Mouse (Mus musculus) Muller cell, postnatal 12 days (primary cell): ENCODE data around the gene Rap2a.

Experiments used
- DNase-seq: peaks from one replicate; pipeline ENCODE4 v3.0.0-alpha.2; 2015; ENCODE audit errors: inconsistent ontology term

Gene Rap2a

DNA sequence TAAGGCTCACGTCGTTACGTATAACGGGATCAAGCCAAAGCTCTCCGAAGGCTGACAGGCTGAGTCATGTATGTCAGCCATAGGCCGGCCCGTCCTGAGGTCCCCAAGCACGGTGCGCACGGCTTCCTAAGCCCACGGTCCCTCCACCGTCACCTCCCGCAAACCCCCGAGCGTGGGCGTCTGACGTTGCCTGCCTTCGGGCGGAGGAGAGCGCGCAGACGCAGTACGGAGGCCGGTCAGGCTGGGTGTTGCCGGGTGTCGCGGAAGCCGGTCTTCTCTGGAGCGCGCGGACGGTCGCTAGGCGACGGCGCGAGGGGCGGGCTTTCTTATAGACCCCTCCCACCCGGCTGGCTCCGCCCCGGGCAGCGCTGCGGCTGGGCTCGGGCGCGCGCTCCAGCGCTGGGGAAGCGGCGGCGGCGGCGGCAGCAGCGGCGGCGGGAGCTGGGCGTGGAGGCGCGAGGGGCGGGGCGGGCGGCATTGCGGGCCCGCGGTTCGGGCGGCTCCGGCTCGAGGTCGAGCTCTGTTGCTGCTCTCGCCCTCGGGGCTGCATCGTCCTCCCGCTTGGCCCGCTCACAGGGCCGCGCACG is at the start of gene Rap2a:
TSS of gene Rap2a (plus strand) at position 463 of the 587 bp plus-strand sequence.
- peak; percentile 99 for DNase-seq

DNA sequence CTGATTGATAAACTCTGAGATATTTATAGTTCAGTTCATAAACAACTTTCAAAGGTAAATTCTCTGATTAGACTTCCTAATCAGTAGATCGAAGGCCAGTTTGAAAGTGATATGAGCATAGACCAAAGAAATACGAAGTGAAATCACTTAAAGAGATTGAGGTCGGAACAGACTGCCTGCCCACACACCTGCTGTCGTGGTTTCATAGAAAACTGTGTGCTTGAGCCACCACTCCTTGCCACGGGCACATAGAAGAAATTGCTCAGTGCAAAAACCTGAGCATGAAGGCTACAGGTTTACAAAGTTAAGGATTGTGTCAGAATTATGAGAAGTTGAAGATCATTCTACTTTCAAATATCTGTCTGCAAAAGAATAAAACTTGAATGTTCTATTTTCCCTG is 49.7 kb upstream of the Rap2a start:
- DNase-seq = no peak

DNA sequence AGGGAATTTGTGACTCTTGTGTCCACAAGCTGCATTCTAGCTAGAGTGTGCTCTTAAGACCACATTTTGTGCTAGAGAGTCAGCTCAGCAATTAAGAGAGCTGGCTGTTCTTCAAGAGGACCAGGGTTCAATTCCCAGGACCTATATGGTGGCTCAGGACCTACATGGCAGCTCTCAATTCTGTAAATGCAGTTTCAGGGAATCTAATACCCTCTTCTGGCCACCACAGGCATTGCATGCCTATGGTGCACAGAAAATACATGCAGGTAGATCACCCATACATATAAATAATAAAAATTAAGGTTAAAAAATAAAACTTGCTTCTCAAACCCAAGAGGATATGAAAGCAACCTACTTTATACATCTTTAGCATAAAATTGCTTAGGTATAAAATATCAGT is 45.5 kb upstream of the Rap2a start:
- DNase-seq = no peak

DNA sequence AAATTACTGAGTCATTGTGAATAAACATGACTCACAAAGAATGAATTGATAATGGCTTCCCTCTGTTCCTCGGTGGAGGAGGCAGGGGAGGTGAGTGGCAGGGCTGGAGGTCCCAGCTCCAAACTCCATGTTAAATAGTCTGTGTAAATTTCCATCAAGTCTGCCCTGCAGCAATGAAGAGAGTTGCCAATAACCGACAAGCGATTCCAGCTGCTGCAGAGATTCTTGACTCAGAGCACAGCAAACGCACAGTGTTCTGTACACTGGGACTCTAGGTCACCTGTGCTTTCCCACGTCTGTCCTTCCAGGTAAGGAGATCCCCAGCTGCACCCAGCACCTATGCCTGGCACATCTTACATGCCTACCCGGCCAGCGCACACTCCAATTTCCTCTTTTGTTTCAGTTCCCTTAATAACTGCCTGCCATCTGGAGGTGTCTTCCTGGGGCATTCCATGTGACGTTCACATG is 44.3 kb upstream of the Rap2a start:
- peak; percentile 62 for DNase-seq

DNA sequence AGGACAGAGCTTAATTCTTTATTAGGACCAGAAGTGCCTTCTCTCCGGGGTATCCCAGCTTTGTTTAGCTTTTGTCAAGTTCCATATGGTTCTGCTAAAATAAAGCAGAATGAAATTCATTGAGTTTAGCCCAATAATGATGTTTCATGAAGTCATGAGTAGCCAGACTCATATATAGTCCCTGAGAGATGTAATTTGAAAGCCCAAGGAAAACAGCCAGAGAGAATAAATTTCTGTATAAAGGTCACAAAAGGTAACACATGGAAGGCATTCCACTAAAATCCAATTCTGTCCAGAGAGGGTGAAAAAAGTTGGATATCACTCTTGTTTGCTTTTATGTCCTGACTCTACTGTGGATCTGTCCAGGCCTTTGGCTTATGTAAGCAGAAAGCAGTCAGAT is 43.4 kb upstream of the Rap2a start:
- no peak for DNase-seq

DNA sequence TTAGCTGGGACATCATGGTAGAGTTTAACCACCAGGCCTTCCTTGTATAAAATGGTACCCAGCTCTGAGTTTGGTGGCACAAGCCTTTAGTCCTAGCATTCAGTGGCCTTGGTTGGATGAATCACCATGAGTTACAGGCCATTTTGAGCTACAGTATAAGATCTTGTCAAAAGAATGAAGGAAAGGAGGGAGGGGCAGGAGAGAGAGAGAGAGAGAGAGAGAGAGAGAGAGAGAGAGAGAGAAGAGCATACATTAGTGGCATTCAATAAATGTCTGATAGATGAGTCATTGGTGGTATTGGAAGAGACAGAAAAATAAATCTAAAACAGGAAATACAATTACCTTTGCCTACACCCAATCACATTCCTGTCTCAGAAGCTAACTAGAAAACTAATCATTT is 37.5 kb upstream of the Rap2a start:
- DNase-seq = peak; percentile 66

DNA sequence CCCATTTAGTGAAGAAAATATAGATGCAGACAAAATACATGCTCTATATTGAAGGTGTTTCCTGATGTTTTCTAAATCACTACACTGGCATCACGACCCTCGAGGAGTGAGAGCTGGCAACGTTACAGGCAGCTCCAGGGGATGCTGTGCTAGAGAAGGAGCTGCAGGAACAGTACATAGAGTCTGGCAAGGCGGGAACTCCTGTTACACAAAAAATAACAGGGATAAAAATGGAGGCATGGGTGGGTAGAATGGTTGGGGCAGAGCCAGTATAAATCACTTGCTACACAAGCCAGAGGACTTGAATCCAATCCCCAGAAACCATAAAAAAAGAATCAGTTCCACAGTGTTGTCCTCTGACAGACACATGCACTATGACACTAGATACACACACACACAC is 37.0 kb upstream of the Rap2a start:
- DNase-seq = no peak

DNA sequence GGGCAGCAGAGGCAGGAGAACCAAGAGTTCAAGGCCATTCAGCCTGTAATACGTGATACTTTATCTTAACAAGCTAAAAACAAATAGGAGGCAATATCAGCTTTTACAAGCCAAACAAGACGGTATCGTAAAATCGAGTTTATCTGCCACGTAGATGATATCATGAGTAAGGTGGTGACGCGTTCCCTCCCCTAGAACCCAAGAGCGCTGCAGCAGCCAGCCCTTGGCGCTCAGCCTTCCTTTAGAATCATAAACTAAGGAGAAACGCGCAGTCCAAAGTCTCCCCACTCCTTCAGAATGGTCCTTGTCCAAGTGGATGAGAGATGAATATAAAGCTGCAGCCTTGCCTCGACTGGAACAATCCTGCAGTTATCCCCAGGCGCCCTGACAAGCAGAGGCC is 36.4 kb upstream of the Rap2a start:
- DNase-seq = no peak

DNA sequence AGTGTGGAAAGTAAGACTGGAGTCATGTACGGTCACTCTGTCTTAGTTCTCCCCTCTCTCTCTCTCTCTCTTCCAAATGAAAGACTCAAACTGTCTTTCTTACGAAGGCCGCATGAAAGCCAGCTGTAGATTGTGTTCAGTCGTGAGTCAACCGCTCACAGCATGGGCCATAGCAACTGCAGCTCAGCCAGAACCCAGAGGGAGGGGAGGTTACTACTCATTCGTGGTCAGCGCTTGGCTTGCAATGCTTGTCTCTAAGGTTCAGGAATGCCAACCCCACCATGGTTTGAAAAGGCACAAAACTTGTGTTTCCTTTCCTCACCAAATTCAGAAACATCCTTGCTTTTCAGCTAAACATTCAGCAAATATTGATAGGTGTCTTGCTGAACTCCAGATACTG is 24.0 kb upstream of the Rap2a start:
- DNase-seq = peak; percentile 65

DNA sequence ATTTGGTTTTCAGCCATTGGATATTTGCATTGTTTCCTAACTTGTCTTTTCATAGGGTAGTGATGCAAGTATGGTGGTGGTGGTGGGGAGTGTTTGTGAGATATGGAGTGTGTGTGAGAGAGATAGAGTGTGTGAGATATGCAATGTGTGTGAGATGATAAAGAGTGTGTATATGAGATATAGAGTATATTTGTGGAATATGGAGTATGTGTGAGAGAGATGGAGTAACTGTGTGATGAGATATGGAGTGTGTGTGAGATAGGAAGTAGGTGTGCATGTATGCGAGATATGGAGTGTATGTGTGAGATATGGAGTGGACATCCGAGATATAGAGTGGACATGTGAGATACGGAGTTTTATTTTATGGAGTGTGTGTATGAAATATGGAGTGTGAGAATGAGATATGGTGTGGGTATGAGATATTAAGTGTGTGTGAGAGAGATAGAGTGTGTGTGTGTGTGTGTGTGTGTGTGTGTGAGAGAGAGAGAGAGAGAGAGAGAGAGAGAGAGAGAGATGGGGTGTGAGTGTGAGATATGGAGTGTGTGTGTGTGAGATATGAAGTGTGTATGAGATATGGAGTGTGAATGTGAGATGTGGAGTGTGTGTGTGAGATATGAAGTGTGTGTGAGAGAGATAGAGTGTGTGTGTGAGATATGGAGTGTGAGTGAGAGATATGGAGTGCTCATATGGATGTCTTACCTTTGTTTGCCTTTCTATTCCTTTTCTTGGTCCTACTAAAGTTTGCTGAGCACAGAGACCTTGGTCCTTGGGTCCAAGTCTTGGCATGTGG is 14.1 kb upstream of the Rap2a start:
- no peak for DNase-seq

DNA sequence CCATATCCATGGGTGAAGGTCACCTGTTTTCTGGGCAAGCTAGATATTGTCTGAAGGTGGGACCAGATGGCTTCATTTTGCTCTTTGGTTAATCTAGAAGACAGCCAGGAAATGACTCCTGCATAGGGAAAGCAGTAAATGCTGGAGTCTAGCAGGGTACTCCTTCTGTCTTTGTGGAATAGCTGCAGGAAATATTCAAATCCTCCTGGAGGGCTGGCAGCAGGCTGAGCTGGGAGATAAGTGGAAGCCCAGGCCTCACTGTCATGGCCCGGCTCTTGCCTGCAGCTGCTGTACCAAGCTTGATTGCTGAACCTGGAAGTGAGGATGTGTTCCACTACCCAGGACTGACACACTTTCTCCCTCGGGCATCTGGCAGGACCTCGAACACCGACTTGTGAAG is 11.4 kb upstream of the Rap2a start:
- DNase-seq = no peak

DNA sequence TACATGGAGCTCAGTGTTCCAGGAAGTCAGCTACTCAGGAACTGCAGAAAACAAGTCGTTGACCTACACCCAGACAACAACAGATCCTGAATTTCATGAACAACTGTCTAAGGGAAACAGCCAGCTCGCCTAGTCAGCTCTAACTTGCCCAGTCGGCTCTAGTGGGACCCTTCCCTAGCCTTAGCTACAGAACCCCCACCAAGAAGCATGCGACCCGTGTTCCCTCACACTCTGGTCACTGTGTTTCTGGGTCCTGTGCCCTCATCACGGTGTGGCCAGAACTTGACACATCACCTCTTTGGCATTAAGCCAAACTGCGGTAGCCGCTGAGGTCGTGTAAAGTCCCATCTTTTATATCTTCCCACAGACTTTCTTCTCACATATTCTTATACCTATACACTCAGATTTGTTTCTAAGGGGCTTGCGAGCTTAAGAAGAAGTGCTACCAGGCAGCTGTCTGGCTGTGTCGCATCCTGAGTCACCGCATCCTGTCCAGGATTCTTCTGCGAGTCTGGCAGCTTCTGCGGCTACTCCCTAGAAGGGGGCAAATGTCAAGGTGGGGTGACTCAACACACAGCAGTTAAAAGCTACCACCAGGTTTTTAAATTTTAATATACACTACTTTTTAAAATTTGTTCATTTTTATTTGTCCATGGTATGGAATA is 9.0 kb upstream of the Rap2a start:
- no peak for DNase-seq

DNA sequence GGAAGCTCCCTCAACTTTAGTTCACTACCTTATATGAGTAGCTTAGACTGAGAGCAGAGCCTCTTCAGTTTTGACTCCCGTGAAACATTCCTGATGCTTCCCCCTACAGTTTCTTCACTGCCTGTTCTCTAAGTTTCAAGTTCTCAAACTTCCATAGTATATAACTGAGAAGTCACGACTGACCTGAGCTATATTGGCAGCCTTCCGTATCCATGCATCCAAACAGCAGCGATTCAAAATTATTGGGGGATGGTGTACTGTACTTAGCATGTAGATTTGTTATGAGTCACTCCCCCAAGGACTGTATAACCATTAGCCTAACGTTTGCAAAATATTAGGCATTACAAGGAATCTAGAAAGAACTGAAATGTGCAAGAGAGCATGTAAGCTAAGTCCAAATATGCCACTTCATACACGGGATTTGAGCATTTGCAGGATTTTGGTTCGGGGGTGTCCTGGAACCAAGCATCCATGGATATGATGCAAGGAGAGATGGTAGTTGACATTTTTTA is 2.0 kb upstream of the Rap2a start:
- no peak for DNase-seq

DNA sequence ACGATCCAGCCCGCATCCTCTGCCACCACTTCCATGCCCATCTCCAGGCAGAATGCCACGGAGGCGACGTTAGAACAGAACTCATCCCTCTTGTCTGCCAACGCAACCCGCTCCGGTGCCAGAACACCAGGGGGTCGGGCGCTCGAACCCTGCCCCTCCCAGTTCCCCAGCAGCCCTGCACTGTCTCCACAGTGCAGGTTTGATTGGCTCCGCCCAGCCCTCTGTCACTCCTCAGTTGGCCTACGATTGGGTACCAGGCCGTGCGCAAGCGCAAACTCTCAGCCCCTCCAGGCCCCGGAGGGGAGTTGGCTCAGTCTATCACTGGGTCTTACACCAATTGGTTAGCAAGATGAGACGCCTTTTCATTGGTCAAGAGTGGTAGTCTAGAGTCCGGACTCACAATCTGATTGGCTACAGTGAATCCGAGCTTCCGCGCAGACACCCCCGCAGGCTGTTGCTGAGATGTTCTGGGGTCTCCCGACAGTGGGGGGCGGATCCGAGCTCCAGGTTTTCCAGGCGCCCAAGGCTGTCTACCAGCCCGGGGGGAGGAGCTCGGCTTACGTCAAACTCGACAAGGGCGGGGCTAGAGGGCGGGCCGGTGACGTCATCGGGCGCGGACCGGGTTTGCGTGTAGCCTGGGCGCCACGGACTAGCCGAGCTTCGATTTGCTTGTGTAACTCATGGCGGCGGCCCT is 809 bp upstream of the Rap2a start:
- peak; percentile 100 for DNase-seq

DNA sequence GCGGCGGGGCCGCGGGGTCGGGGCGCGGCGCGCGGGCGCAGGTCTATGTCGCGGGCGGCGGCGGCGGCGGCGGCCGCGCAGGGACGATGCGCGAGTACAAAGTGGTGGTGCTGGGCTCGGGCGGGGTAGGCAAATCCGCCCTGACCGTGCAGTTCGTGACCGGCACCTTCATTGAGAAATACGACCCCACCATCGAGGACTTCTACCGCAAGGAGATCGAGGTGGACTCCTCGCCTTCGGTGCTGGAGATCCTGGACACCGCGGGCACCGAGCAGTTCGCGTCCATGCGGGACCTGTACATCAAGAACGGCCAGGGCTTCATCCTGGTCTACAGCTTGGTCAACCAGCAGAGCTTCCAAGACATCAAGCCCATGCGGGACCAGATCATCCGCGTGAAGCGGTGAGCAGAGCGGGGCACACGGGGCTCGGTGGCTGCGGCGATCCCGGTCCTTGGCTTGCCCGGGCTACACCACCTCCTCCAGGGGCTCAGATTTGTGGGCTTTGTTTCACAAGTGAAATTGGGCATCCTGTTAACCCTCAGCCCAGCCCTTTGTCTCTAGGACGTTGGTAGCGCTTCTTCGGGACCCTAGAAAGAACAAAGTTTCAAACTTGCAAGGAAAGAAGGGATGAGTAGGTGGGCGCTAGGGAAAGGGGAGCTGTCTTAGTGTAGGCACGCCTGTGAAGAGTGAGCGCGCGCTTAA is 547 bp downstream of the Rap2a start:
- DNase-seq = peak; percentile 56

DNA sequence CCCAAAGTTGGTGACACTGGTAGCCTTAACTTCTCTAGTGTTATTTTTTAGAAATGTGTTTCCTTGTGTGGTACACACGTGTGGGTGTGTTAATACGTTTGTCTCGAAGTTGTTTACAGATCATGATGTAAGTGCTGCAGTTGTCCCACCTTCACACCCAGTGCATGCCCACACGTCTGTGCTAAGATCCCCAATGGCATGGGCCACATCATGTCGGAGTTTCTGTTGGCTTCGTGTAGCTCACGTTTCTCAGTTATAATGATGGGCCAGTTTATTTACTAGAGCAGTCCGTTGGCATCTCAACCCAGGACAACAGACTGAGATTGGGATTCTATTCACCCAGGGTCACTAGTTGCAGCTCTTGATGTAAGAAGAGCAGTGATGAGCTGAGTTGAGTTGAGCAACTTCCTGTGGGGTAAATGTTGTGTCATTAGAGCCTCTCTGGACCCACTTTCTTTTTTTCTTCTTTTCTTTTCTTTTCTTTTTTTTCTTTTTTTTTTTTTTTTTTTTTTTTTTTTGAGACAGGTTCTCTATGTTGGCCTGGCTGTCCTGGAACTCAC is 2.2 kb downstream of the Rap2a start:
- DNase-seq = no peak

DNA sequence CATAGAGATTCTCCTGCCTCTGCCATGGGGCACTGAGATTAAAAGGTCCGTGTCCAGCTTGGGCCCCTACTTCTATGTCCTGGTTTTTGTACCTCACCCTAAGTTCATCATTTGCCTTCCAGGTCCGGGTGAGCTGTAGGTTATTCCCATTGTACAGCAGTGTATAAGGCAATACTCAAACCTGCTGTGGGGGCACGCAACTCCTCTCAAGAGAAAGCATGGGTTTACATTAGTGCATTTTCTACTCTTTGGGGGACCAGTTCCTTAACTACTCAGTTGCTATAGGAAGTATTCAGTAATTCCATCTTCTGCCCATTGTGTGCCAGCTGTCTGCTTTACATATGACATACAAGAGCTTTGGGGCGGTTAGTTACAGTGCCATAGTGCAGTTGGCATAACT is 2.7 kb downstream of the Rap2a start:
- no peak for DNase-seq

DNA sequence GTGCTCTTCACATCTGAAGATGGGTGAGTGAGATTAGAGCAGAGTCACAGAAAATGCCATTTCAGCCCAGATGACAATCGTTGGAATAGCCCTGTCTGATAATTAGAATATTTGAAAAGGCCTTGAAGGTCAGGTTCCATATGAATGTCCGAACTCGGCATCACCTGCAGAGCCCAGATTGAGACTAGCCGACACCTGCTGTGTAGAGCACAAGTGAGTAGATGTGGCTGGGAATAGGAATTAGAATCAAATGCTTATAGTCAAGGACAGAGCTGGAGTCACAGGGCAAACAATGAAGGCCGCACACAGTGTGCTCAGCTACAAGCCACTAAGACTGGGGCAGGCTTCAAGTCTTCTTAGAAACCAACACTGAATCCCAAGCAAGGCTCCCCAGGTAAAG is 6.3 kb downstream of the Rap2a start:
- DNase-seq = no peak

DNA sequence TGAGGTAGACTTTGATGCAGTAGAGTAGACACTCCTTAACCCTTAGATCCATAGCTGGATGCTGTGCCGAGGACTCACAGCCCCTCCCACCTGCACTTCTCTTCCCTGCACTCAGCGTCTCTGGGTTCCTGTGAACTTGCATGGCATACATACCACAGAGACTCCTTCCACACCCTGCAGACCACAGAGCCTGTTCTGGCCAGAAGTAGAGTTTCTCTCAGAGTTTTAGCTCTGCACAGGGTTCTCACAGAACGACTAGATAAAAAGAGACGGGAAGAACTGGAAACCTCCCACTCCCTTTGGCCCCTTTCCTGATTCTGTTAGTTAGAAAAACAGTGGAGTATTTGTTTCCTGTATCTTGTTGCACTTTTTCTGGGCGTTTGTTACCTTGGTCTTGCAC is 18.0 kb downstream of the Rap2a start:
- DNase-seq = peak; percentile 52

DNA sequence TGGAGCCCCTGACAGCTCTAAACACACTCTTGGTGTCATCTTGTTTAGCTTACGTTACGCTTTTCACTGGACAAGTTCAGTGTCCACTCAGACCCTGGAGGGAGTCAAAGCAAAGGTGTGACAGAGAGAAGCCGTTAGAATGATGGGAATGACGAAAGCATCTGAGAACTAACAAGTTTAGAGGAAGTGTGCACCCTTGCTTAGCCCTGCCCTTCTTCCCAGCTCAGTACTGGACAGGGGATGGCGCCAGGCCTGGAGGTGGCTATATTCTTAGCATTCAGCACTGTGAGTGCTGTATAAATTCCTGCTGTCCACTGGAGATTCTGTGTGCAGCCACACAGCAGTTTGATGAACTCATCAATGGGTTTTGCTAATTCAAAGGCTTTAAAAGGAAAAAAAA is 18.6 kb downstream of the Rap2a start:
- no peak for DNase-seq

DNA sequence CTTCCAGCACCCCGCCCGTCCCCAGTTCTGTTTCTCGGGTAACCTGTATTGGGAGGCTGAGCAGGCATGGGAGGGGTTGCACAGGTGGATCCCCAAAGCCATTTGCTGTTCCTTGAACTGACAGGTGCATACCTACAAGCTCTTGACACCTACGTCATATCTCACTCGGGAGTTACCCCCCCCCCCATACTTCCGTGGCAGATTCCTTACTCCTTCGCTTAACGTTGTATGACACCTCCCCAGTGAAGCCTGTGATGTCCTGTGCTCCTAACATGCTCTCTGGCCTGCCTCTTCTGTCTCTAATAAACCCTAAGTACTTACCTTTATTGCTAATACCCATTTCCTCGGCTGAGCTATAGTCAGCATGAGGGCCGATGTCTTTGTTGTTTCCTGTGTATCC is 20.9 kb downstream of the Rap2a start:
- DNase-seq = no peak
